Mouse (Mus musculus) ES-Bruce4 (cell line): ENCODE measurements around the gene Papss1. TPM values are rescaled to one million over a fixed set of nuclear protein-coding genes. Genes with fewer than 3 reads are reported as not detected.

Experiments used
- H3K27ac ChIP-seq: 2 replicates; pipeline ENCODE4 v1.5.1; 2012; ENCODE audit warnings: low read length, inconsistent platforms; ENCODE audit not compliant: insufficient read depth
- H3K27me3 ChIP-seq: 2 replicates; pipeline ENCODE4 v1.6.1; 2012; ENCODE audit warnings: mild to moderate bottlenecking, low read length, inconsistent platforms; ENCODE audit not compliant: control insufficient read depth, poor library complexity, insufficient read depth, severe bottlenecking
- H3K36me3 ChIP-seq: 2 replicates; pipeline ENCODE4 v1.6.1; 2012; ENCODE audit warnings: inconsistent platforms, mild to moderate bottlenecking, low read length, moderate library complexity; ENCODE audit not compliant: control insufficient read depth, poor library complexity, insufficient read depth, severe bottlenecking
- H3K4me1 ChIP-seq: one replicate; pipeline ENCODE4 v1.8.1; 2011; ENCODE audit warnings: low read length; ENCODE audit not compliant: control insufficient read depth, insufficient read depth
- H3K4me3 ChIP-seq: 2 replicates; pipeline ENCODE4 v1.5.1; 2011; ENCODE audit warnings: low read depth, mild to moderate bottlenecking, low read length
- H3K9ac ChIP-seq: 2 replicates; pipeline ENCODE4 v1.6.1; 2012; ENCODE audit warnings: low read depth, mild to moderate bottlenecking, inconsistent platforms; ENCODE audit not compliant: poor library complexity, severe bottlenecking
- H3K9me3 ChIP-seq: replicated peaks from 2 replicates; pipeline ENCODE4 v1.6.1; 2012; ENCODE audit warnings: mild to moderate bottlenecking, low read length, inconsistent platforms; ENCODE audit not compliant: control insufficient read depth, poor library complexity, insufficient read depth, severe bottlenecking
- CTCF ChIP-seq: IDR thresholded peaks from one replicate; pipeline ENCODE4 v1.8.1; 2011; ENCODE audit warnings: low read depth, low read length
- EP300 ChIP-seq: IDR thresholded peaks from 2 replicates; pipeline ENCODE4 v1.6.1; 2011; ENCODE audit warnings: low read depth, low read length; ENCODE audit not compliant: insufficient read depth
- POLR2A ChIP-seq: IDR thresholded peaks from one replicate; pipeline ENCODE4 v1.8.1; 2011; ENCODE audit warnings: low read length; ENCODE audit not compliant: insufficient read depth
- polyA plus RNA-seq: library from polyadenylated mRNA; stranded (reverse); fragments of >200 nt; gene quantifications from 2 replicates; pipeline ENCODE4 v1.2.4, GENCODE M21; 2011; ENCODE audit warnings: low read depth; ENCODE audit not compliant: missing spikeins, insufficient read depth, insufficient read length

The Papss1 gene
- polyA plus RNA-seq, 1 experiment, result 19.8 TPM

DNA sequence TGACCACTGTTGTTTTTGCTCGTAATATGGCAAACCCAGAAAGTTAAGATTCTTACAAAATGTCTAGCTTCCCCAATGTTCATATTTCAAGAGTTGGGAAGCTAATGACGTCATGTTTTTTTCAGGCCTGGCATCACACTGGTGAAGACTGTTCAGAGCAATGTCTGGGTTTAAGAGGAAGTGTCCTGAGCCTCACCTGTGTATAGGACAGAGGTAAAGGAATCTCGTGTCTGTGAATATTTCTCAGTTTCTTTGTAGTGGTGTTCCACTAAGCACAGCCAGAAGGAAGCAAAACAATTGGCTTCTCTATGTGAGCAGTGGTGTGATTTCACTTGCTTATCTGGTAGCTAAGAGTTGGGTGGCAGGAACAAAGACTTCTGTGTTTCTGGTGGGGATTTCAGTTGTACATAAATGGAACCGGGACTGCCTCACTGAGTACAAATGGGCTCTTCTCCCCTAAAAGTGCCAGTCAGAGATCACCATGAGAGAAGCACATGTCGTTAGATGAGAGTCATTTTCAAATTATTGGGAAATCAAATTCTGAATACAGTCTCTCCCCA, 98.1 kb downstream of the Papss1 start:
- H3K4me3 ChIP-seq, result no peak overlapping the region
- H3K27me3 ChIP-seq, result no peaks in the 10 kb centered on the region
- no peaks in the 10 kb centered on the region for H3K4me1 ChIP-seq
- TF ChIP-seq CTCF (no peak), EP300 (no peak), POLR2A (no peak)
- H3K27ac ChIP-seq, result no peak overlapping the region
- no peak overlapping the region for H3K9ac ChIP-seq
- no peaks in the 10 kb centered on the region for H3K9me3 ChIP-seq
- no peaks in the 10 kb centered on the region for H3K36me3 ChIP-seq

- H3K4me3 ChIP-seq, result no peak overlapping the region
- H3K27me3 ChIP-seq, result no peaks in the 10 kb centered on the region
- H3K9me3 ChIP-seq, result no peaks in the 10 kb centered on the region
- no peaks in the 10 kb centered on the region for H3K36me3 ChIP-seq
- H3K4me1 ChIP-seq, result no peaks in the 10 kb centered on the region
- no peak overlapping the region for H3K27ac ChIP-seq
- TF ChIP-seq POLR2A (no peak), EP300 (no peak), CTCF (no peak)
- no peak overlapping the region for H3K9ac ChIP-seq
Observed at GRCm38 (mm10) chr3:131669910-131670309, 105.3 kb downstream of the Papss1 start.

- H3K9me3 ChIP-seq, result no peaks in the 10 kb centered on the region
- no peaks in the 10 kb centered on the region for H3K27me3 ChIP-seq
- TF ChIP-seq CTCF (no peak), POLR2A (no peak), EP300 (no peak)
Observed at GRCm38 (mm10) chr3:131686106-131686505, 121.5 kb downstream of the Papss1 start.

DNA sequence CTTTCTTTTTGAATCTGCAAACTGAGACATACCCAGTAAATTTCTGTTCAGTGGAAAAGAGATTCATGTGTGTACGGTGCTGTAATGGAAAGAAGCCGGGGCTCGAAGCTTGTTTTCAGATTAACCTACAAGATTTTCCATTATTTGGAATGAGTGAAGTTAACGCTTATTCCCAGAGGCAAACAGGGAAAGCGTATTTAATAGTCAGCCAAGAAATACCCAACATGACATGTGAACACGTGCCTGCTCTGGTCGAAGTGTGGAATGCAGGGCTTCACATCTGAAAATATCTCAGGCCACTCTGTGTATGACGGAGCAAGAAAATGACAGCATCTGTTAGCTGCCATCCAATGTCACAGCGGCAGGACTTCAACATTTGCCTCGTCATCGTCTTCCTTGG, 125.4 kb downstream of the Papss1 start:
- H3K27ac ChIP-seq, result no peak overlapping the region
- no peak for TF ChIP-seq CTCF
- no peaks in the 10 kb centered on the region for H3K4me1 ChIP-seq
- no peaks in the 10 kb centered on the region for H3K36me3 ChIP-seq
- H3K4me3 ChIP-seq, result no peak overlapping the region
- H3K9me3 ChIP-seq, result no peaks in the 10 kb centered on the region
- no peak overlapping the region for H3K9ac ChIP-seq
- H3K27me3 ChIP-seq, result no peaks in the 10 kb centered on the region

More at GRCm38 (mm10) chr3:131686106-131686505, 121.5 kb downstream of the Papss1 start:
- H3K4me1 ChIP-seq, result no peaks in the 10 kb centered on the region
- no peak overlapping the region for H3K27ac ChIP-seq
- no peak overlapping the region for H3K4me3 ChIP-seq
- H3K36me3 ChIP-seq, result no peaks in the 10 kb centered on the region
- H3K9ac ChIP-seq, result no peak overlapping the region

GRCm38 (mm10) chr3:131690543-131690942, 126.0 kb downstream of the Papss1 start:
- Histone ChIP-seq H3K9ac (no peak overlapping the region), H3K36me3 (no peaks in the 10 kb centered on the region), H3K9me3 (no peaks in the 10 kb centered on the region), H3K27me3 (no peaks in the 10 kb centered on the region), H3K4me3 (no peak overlapping the region), H3K27ac (no peak overlapping the region), H3K4me1 (no peaks in the 10 kb centered on the region)
- TF ChIP-seq POLR2A, result no peak
- TF ChIP-seq EP300, result no peak
- TF ChIP-seq CTCF, result no peak

DNA sequence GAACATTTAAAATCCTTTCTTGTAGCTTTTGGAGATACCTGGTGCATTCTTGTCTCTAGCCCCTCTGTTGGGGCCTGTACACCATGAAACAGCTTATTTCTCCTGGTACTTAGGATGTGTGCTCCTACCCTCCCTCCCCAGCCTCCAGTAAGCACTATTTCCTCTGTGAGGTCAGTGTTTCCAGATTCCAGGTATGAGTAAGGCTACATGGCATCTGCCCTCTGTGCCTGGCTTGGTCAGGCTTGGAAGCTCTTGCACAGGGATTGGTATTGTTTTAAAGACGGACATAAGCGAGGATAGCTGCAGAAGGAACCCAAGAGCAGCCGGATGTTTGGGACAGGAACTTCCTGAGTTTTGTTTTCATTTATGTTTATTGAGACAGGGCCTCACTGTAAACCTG, 126.6 kb downstream of the Papss1 start:
- Histone ChIP-seq H3K27ac (no peak overlapping the region), H3K36me3 (no peaks in the 10 kb centered on the region), H3K4me1 (no peaks in the 10 kb centered on the region), H3K27me3 (no peaks in the 10 kb centered on the region), H3K9me3 (no peaks in the 10 kb centered on the region; the same call in 1 of the 2 replicates), H3K9ac (no peak overlapping the region), H3K4me3 (no peak overlapping the region)
- TF ChIP-seq EP300, result no peak
- TF ChIP-seq CTCF, result no peak
- TF ChIP-seq POLR2A, result no peak

Other genes with a start within 250 kb of the Papss1 start
- 2.2 and 3.5 TPM in 2 replicates for gene Sgms2, start 73.4 kb upstream of the Papss1 start, polyA plus RNA-seq